Mouse (Mus musculus) erythroid progenitor cell, adult 5-6 weeks (primary cell): Measurements from ENCODE around the gene Abcc10. TPM values are rescaled to one million over a fixed set of nuclear protein-coding genes. Genes with fewer than 3 reads are reported as not detected.

Experiments used
- ATAC-seq: replicated peaks from 2 replicates; pipeline ENCODE4 v1.8.0; 2016; ENCODE audit warnings: moderate number of reproducible peaks, mild to moderate bottlenecking, moderate TSS enrichment, inconsistent platforms; ENCODE audit not compliant: poor library complexity, low FRiP score, severe bottlenecking
- total RNA-seq, 2 experiments: library from RNA; stranded (forward) in 1 of 2; stranded (reverse) in 1 of 2; fragments of 150-400 nt in 1 of 2; fragments of 186-747, 209-891 nt in 1 of 2; gene quantifications; 2 replicates each; pipeline versions ENCODE4 v1.2.3 to v1.2.4; 2015 to 2017; ENCODE audit warnings: low replicate concordance in 2 of 2

Gene Abcc10
- total RNA-seq, 2 experiments from 2014 or later, result 0.53 TPM; not detected in 1

GRCm38 (mm10) chr17:46265918-46266618, 62.1 kb downstream of the Abcc10 start:
- ATAC-seq, result peak; percentile 72

- no peak for ATAC-seq
These were observed 62.6 kb downstream of the Abcc10 start for GRCm38 (mm10) chr17:46265502-46265901.

GRCm38 (mm10) chr17:46262201-46262694, 65.9 kb downstream of the Abcc10 start:
- ATAC-seq, result no peak

- ATAC-seq, result no peak
These were observed 68.5 kb downstream of the Abcc10 start for GRCm38 (mm10) chr17:46259675-46260074.

- ATAC-seq, result no peak
These were observed 69.7 kb downstream of the Abcc10 start for GRCm38 (mm10) chr17:46258279-46259053.

GRCm38 (mm10) chr17:46255147-46255546, 73.0 kb downstream of the Abcc10 start:
- no peak for ATAC-seq

GRCm38 (mm10) chr17:46254106-46254505, 74.0 kb downstream of the Abcc10 start:
- no peak for ATAC-seq

GRCm38 (mm10) chr17:46253452-46254084, 74.6 kb downstream of the Abcc10 start, which contains the start of gene Lrrc73:
Lrrc73 (plus strand) TSS chr17:46253531.
- peak; percentile 80 for ATAC-seq

Other genes starting within 250 kb of the Abcc10 start
- 11.3 and 22.7 TPM in 2 replicates for gene Mrps18a, start 217.4 kb downstream of the Abcc10 start, total RNA-seq (2015; ENCODE audit: low replicate concordance)
- gene Mrps18a, start 217.4 kb downstream of the Abcc10 start, total RNA-seq (2017; ENCODE audit: low replicate concordance), result 9.0 and 19.4 TPM in 2 replicates
- 3.8 and 6.8 TPM in 2 replicates for gene Rsph9, start 184.1 kb downstream of the Abcc10 start, total RNA-seq (2015; ENCODE audit: low replicate concordance)
- gene Rsph9, start 184.1 kb downstream of the Abcc10 start, total RNA-seq (2017; ENCODE audit: low replicate concordance), result 9.9 TPM in 1 of 2 replicates, not detected in the other
- gene Mad2l1bp, start 174.8 kb downstream of the Abcc10 start, total RNA-seq (2015; ENCODE audit: low replicate concordance), result 75.0 and 75.3 TPM in 2 replicates
- gene Mad2l1bp, start 174.8 kb downstream of the Abcc10 start, total RNA-seq (2017; ENCODE audit: low replicate concordance), result 22.3 and 26.2 TPM in 2 replicates
- 369 and 467 TPM in 2 replicates for gene Gtpbp2, start 167.3 kb downstream of the Abcc10 start, total RNA-seq (2015; ENCODE audit: low replicate concordance)
- 572 and 831 TPM in 2 replicates for gene Gtpbp2, start 167.3 kb downstream of the Abcc10 start, total RNA-seq (2017; ENCODE audit: low replicate concordance)
- gene Polh, start 125.7 kb downstream of the Abcc10 start, total RNA-seq (2015; ENCODE audit: low replicate concordance), result 40.4 and 61.2 TPM in 2 replicates
- gene Polh, start 125.7 kb downstream of the Abcc10 start, total RNA-seq (2017; ENCODE audit: low replicate concordance), result 96.1 and 102 TPM in 2 replicates
- 26.8 and 35.0 TPM in 2 replicates for gene Xpo5, start 125.6 kb downstream of the Abcc10 start, total RNA-seq (2015; ENCODE audit: low replicate concordance)
- gene Xpo5, start 125.6 kb downstream of the Abcc10 start, total RNA-seq (2017; ENCODE audit: low replicate concordance), result 26.6 and 32.0 TPM in 2 replicates
- gene Polr1c, start 80.3 kb downstream of the Abcc10 start, total RNA-seq (2015; ENCODE audit: low replicate concordance), result 25.6 and 26.4 TPM in 2 replicates
- gene Polr1c, start 80.3 kb downstream of the Abcc10 start, total RNA-seq (2017; ENCODE audit: low replicate concordance), result 5.8 and 24.9 TPM in 2 replicates
- 46.5 and 53.7 TPM in 2 replicates for gene Yipf3, start 80.3 kb downstream of the Abcc10 start, total RNA-seq (2015; ENCODE audit: low replicate concordance)
- gene Yipf3, start 80.3 kb downstream of the Abcc10 start, total RNA-seq (2017; ENCODE audit: low replicate concordance), result 15.3 and 22.5 TPM in 2 replicates
- gene Lrrc73, start 74.8 kb downstream of the Abcc10 start, total RNA-seq (2015; ENCODE audit: low replicate concordance), result not detected in 2 replicates
- 0.39 TPM in 1 of 2 replicates, not detected in the other for gene Lrrc73, start 74.8 kb downstream of the Abcc10 start, total RNA-seq (2017; ENCODE audit: low replicate concordance)
- 2.2 and 21.8 TPM in 2 replicates for gene Tjap1, start 45.3 kb downstream of the Abcc10 start, total RNA-seq (2015; ENCODE audit: low replicate concordance)
- gene Tjap1, start 45.3 kb downstream of the Abcc10 start, total RNA-seq (2017; ENCODE audit: low replicate concordance), result 6.5 and 53.0 TPM in 2 replicates
- not detected in 2 replicates for gene Dlk2, start 30.9 kb downstream of the Abcc10 start, total RNA-seq (2015; ENCODE audit: low replicate concordance)
- not detected in 2 replicates for gene Dlk2, start 30.9 kb downstream of the Abcc10 start, total RNA-seq (2017; ENCODE audit: low replicate concordance)
- 0.72 and 8.8 TPM in 2 replicates for gene Zfp318, start 55.4 kb upstream of the Abcc10 start, total RNA-seq (2015; ENCODE audit: low replicate concordance)
- 3.3 and 10.1 TPM in 2 replicates for gene Zfp318, start 55.4 kb upstream of the Abcc10 start, total RNA-seq (2017; ENCODE audit: low replicate concordance)
- gene Crip3, start 100.6 kb upstream of the Abcc10 start, total RNA-seq (2015; ENCODE audit: low replicate concordance), result not detected in 2 replicates
- gene Crip3, start 100.6 kb upstream of the Abcc10 start, total RNA-seq (2017; ENCODE audit: low replicate concordance), result not detected in 2 replicates
- not detected in 2 replicates for gene Slc22a7, start 110.1 kb upstream of the Abcc10 start, total RNA-seq (2015; ENCODE audit: low replicate concordance)
- gene Slc22a7, start 110.1 kb upstream of the Abcc10 start, total RNA-seq (2017; ENCODE audit: low replicate concordance), result not detected in 2 replicates
- not detected in 2 replicates for gene Ttbk1, start 159.3 kb upstream of the Abcc10 start, total RNA-seq (2015; ENCODE audit: low replicate concordance)
- gene Ttbk1, start 159.3 kb upstream of the Abcc10 start, total RNA-seq (2017; ENCODE audit: low replicate concordance), result not detected in 2 replicates
- 3.8 and 5.0 TPM in 2 replicates for gene Dnph1, start 168.4 kb upstream of the Abcc10 start, total RNA-seq (2015; ENCODE audit: low replicate concordance)
- 0.64 and 1.9 TPM in 2 replicates for gene Dnph1, start 168.4 kb upstream of the Abcc10 start, total RNA-seq (2017; ENCODE audit: low replicate concordance)
- gene Cul9, start 218.0 kb upstream of the Abcc10 start, total RNA-seq (2015; ENCODE audit: low replicate concordance), result 0.42 and 5.8 TPM in 2 replicates
- gene Cul9, start 218.0 kb upstream of the Abcc10 start, total RNA-seq (2017; ENCODE audit: low replicate concordance), result 0.26 TPM in 1 of 2 replicates, not detected in the other
- 12.2 and 23.8 TPM in 2 replicates for gene Srf, start 227.8 kb upstream of the Abcc10 start, total RNA-seq (2015; ENCODE audit: low replicate concordance)
- gene Srf, start 227.8 kb upstream of the Abcc10 start, total RNA-seq (2017; ENCODE audit: low replicate concordance), result 7.2 and 9.9 TPM in 2 replicates